Mouse (Mus musculus): ENCODE results near the gene Higd1a. TPM values are rescaled to one million over a fixed set of nuclear protein-coding genes. Genes with fewer than 3 reads are reported as not detected.

Gene Higd1a
- 215 TPM for polyA plus RNA-seq (2014; fragmentation: Illumina TruSeq; extraction: RNeasy Lipid Tissue Mini Kit (QIAGEN cat#74804); ENCODE audit: low read depth, low replicate concordance)

DNA sequence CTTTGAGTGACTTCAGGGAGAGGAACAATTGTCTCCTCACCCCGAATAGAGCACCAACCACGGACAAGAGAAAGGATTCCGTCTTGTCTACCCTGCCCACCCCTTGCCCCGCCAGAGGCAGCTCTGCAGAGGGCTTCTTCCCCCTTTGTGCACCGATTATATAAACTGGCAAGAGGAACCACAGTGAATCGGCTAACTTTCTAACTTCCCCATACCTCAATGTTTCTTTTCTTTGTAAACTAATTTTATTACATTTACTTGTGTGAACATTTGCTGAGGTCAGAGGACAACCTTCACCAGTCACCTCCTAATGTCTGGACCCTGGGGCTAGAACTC lies at the start of gene Higd1a:
TSS of gene Higd1a (minus strand) at position 210 of the 336 bp plus-strand sequence.

DNA sequence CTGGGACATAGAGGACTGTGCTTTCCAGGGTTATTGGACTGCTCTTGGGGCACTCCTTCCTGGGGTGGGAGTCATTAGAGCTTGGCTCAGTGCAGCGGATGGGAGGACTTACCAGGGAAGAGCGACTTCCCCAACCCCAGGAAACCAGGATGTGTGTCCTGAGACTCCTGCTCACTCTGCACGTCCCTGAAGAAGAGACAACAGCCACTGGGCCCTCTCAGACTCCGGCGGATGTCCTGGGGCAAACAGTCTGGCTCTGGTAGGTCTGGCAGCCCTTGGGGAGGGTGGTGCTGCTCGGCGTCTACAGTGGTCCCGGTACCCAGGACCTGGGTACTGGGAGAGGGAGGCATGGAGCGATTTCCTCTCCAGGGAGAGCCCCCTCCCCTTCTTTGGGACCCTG lies 40.1 kb upstream of the Higd1a start, which contains the start of gene Ackr2:
TSS of gene Ackr2 (plus strand) at position 111 of the 400 bp plus-strand sequence.

DNA sequence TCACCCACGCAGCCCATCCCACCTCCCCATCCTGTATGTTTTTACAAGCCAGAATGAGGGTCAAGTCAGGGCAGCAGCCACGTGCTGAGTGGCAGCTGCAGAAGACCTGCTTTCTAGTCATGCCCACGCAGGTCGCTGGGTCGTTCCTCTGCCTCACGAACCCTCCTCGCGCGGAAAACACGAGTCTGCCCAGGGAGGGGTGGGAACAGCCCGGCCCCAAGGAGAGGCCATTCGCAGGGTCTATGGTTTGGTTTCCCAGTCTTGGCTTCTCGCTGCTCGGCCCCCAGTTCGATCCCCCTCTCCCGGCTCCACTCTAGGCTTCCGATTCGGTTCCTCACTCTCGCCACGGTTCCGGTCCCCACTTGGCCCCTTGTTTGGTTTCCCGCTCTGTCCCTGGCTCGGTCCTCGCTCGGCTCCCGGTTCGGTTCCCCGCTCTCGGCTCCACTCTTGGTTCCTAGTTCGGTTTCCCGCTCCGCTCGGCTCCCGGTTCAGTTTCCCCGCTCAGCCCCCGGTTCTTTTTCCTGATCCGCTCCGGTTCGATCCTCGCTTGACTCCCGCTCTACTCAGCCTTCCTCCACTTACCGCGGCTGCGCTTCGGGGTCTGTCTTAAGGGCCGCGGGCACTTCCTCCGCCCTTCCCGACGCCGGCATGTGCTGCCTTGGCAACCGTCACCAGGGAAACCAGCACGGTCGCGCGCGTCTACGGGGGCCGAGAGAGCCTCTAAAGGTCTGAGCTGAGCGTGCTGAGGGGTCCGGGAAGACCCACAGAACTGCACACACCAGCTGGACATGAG lies 19.1 kb downstream of the Higd1a start, which contains the start of gene Ccdc13:
TSS of gene Ccdc13 (minus strand) at position 633 of the 793 bp plus-strand sequence.

Other genes starting within 250 kb of the Higd1a start
- not detected for gene Lyzl4, start 216.3 kb downstream of the Higd1a start, polyA plus RNA-seq (2014; fragmentation: Illumina TruSeq; extraction: RNeasy Lipid Tissue Mini Kit (QIAGEN cat#74804); ENCODE audit: low read depth, low replicate concordance)
- gene Vipr1, start 215.6 kb downstream of the Higd1a start, polyA plus RNA-seq (2014; fragmentation: Illumina TruSeq; extraction: RNeasy Lipid Tissue Mini Kit (QIAGEN cat#74804); ENCODE audit: low read depth, low replicate concordance): 0.29 TPM
- gene Sec22c, start 152.9 kb downstream of the Higd1a start, polyA plus RNA-seq (2014; fragmentation: Illumina TruSeq; extraction: RNeasy Lipid Tissue Mini Kit (QIAGEN cat#74804); ENCODE audit: low read depth, low replicate concordance): 5.1 TPM
- gene Ss18l2, start 148.0 kb downstream of the Higd1a start, polyA plus RNA-seq (2014; fragmentation: Illumina TruSeq; extraction: RNeasy Lipid Tissue Mini Kit (QIAGEN cat#74804); ENCODE audit: low read depth, low replicate concordance): 186 TPM
- 41.3 TPM for gene Nktr, start 139.2 kb downstream of the Higd1a start, polyA plus RNA-seq (2014; fragmentation: Illumina TruSeq; extraction: RNeasy Lipid Tissue Mini Kit (QIAGEN cat#74804); ENCODE audit: low read depth, low replicate concordance)
- 83.0 TPM for gene Zfp651, start 99.0 kb downstream of the Higd1a start, polyA plus RNA-seq (2014; fragmentation: Illumina TruSeq; extraction: RNeasy Lipid Tissue Mini Kit (QIAGEN cat#74804); ENCODE audit: low read depth, low replicate concordance)
- gene Klhl40, start 80.8 kb downstream of the Higd1a start, polyA plus RNA-seq (2014; fragmentation: Illumina TruSeq; extraction: RNeasy Lipid Tissue Mini Kit (QIAGEN cat#74804); ENCODE audit: low read depth, low replicate concordance): 19.7 TPM
- 107 TPM for gene Hhatl, start 65.9 kb downstream of the Higd1a start, polyA plus RNA-seq (2014; fragmentation: Illumina TruSeq; extraction: RNeasy Lipid Tissue Mini Kit (QIAGEN cat#74804); ENCODE audit: low read depth, low replicate concordance)
- gene Ccdc13, start 18.9 kb downstream of the Higd1a start, polyA plus RNA-seq (2014; fragmentation: Illumina TruSeq; extraction: RNeasy Lipid Tissue Mini Kit (QIAGEN cat#74804); ENCODE audit: low read depth, low replicate concordance): not detected
- 1.5 TPM for gene Ackr2, start 40.0 kb upstream of the Higd1a start, polyA plus RNA-seq (2014; fragmentation: Illumina TruSeq; extraction: RNeasy Lipid Tissue Mini Kit (QIAGEN cat#74804); ENCODE audit: low read depth, low replicate concordance)
- not detected for gene Cyp8b1, start 57.9 kb upstream of the Higd1a start, polyA plus RNA-seq (2014; fragmentation: Illumina TruSeq; extraction: RNeasy Lipid Tissue Mini Kit (QIAGEN cat#74804); ENCODE audit: low read depth, low replicate concordance)
- 0.97 TPM for gene Fam198a, start 92.6 kb upstream of the Higd1a start, polyA plus RNA-seq (2014; fragmentation: Illumina TruSeq; extraction: RNeasy Lipid Tissue Mini Kit (QIAGEN cat#74804); ENCODE audit: low read depth, low replicate concordance)
- gene Pomgnt2, start 138.7 kb upstream of the Higd1a start, polyA plus RNA-seq (2014; fragmentation: Illumina TruSeq; extraction: RNeasy Lipid Tissue Mini Kit (QIAGEN cat#74804); ENCODE audit: low read depth, low replicate concordance): 14.0 TPM

Measured in heart, adult 10 weeks (tissue).